Mouse (Mus musculus): ENCODE measurements around the gene Sfxn2. TPM values are rescaled to one million over a fixed set of nuclear protein-coding genes. Genes with fewer than 3 reads are reported as not detected.

The Sfxn2 gene
- polyA plus RNA-seq (2015; fragmentation: Nextera tagmentation; extraction: Ambion mirVana): 10.0 and 11.4 TPM in 2 replicates

GRCm38 (mm10) chr19:46572951-46573937, at the start of gene Sfxn2, which contains the start of gene Arl3:
TSS of gene Sfxn2 (plus strand) at chr19:46573365.
TSS of gene Arl3 (minus strand) at chr19:46573198.
- no peaks in the 10 kb centered on the region for H3K36me3 ChIP-seq (ENCODE audit: control insufficient read depth, insufficient read depth)
- ATAC-seq (replicated peaks; ENCODE audit: extremely low read depth, insufficient read depth, low FRiP score): peak; percentile 97
- H3K27me3 ChIP-seq (ENCODE audit: control insufficient read depth, insufficient read depth, low read length): no peaks in the 10 kb centered on the region
- peaks cover 10% of the 10 kb centered on the region for H3K4me1 ChIP-seq (ENCODE audit: control insufficient read depth, insufficient read depth, low read length)
- peak within 1 kb of the TSS; percentile 91 for H3K4me3 ChIP-seq (ENCODE audit: low read length)
- H3K9ac ChIP-seq (ENCODE audit: low read length): peak within 1 kb of the TSS; percentile 82
- H3K4me2 ChIP-seq (ENCODE audit: low read depth, low read length): peak within 1 kb of the TSS; percentile 83
- H3K9me3 ChIP-seq (replicated peaks; ENCODE audit: control insufficient read depth, low read length): no peaks in the 10 kb centered on the region
- under 1% methylated on average over 65 of the region's 67 CpGs for WGBS
- peak within 1 kb of the TSS; percentile 79 for H3K27ac ChIP-seq (ENCODE audit: low read length)

GRCm38 (mm10) chr19:46523480-46524151, 49.5 kb upstream of the Sfxn2 start:
- Histone ChIP-seq H3K4me1 (ENCODE audit: control insufficient read depth, insufficient read depth, low read length) (peaks cover 67% of the 10 kb centered on the region), H3K27ac (ENCODE audit: low read length) (peak overlapping the region; percentile 79), H3K9me3 (replicated peaks; ENCODE audit: control insufficient read depth, low read length) (no peaks in the 10 kb centered on the region), H3K27me3 (ENCODE audit: control insufficient read depth, insufficient read depth, low read length) (no peaks in the 10 kb centered on the region), H3K4me3 (ENCODE audit: low read length) (peak overlapping the region; percentile 36), H3K4me2 (ENCODE audit: low read depth, low read length) (peak overlapping the region; percentile 61), H3K36me3 (ENCODE audit: control insufficient read depth, insufficient read depth) (no peaks in the 10 kb centered on the region), H3K9ac (ENCODE audit: low read length) (peak overlapping the region; percentile 52)
- WGBS: 5% methylated on average over 20 of the region's 20 CpGs
- peak; percentile 77 for ATAC-seq (replicated peaks; ENCODE audit: extremely low read depth, insufficient read depth, low FRiP score)

- H3K4me1 ChIP-seq (ENCODE audit: control insufficient read depth, insufficient read depth, low read length): peaks cover 67% of the 10 kb centered on the region
- no peak for ATAC-seq (replicated peaks; ENCODE audit: extremely low read depth, insufficient read depth, low FRiP score)
- H3K9ac ChIP-seq (ENCODE audit: low read length): peak overlapping the region; percentile 52
- peak overlapping the region; percentile 79 for H3K27ac ChIP-seq (ENCODE audit: low read length)
- no peaks in the 10 kb centered on the region for H3K27me3 ChIP-seq (ENCODE audit: control insufficient read depth, insufficient read depth, low read length)
- WGBS: 12% methylated on average over 6 of the region's 6 CpGs
- H3K4me2 ChIP-seq (ENCODE audit: low read depth, low read length): peak overlapping the region; percentile 61
- H3K4me3 ChIP-seq (ENCODE audit: low read length): peak overlapping the region; percentile 36
- no peaks in the 10 kb centered on the region for H3K36me3 ChIP-seq (ENCODE audit: control insufficient read depth, insufficient read depth)
- no peaks in the 10 kb centered on the region for H3K9me3 ChIP-seq (replicated peaks; ENCODE audit: control insufficient read depth, low read length)
Measured at GRCm38 (mm10) chr19:46524152-46524544, 49.0 kb upstream of the Sfxn2 start.

- H3K9ac ChIP-seq (ENCODE audit: low read length): peak overlapping the region; percentile 52; the same call in 1 of the 2 replicates
- H3K4me2 ChIP-seq (ENCODE audit: low read depth, low read length): peak overlapping the region; percentile 61
- no peaks in the 10 kb centered on the region for H3K36me3 ChIP-seq (ENCODE audit: control insufficient read depth, insufficient read depth)
- ATAC-seq (replicated peaks; ENCODE audit: extremely low read depth, insufficient read depth, low FRiP score): peak; percentile 19
- H3K4me3 ChIP-seq (ENCODE audit: low read length): no peak overlapping the region
- peak overlapping the region; percentile 79 for H3K27ac ChIP-seq (ENCODE audit: low read length)
- H3K27me3 ChIP-seq (ENCODE audit: control insufficient read depth, insufficient read depth, low read length): no peaks in the 10 kb centered on the region
- H3K4me1 ChIP-seq (ENCODE audit: control insufficient read depth, insufficient read depth, low read length): peaks cover 70% of the 10 kb centered on the region
- no peaks in the 10 kb centered on the region for H3K9me3 ChIP-seq (replicated peaks; ENCODE audit: control insufficient read depth, low read length)
- 32% methylated on average over 14 of the region's 14 CpGs for WGBS
Measured at GRCm38 (mm10) chr19:46524601-46525321, 48.4 kb upstream of the Sfxn2 start.

GRCm38 (mm10) chr19:46525691-46526631, 47.2 kb upstream of the Sfxn2 start:
- H3K9ac ChIP-seq (ENCODE audit: low read length): 0 out of 2 replicates have a peak overlapping the region, but pooled peaks have one; percentile 1
- no peak for ATAC-seq (replicated peaks; ENCODE audit: extremely low read depth, insufficient read depth, low FRiP score)
- no peaks in the 10 kb centered on the region for H3K27me3 ChIP-seq (ENCODE audit: control insufficient read depth, insufficient read depth, low read length)
- WGBS: 59% methylated on average over 10 of the region's 10 CpGs
- H3K4me2 ChIP-seq (ENCODE audit: low read depth, low read length): no peak overlapping the region
- H3K36me3 ChIP-seq (ENCODE audit: control insufficient read depth, insufficient read depth): no peaks in the 10 kb centered on the region
- no peak overlapping the region for H3K4me3 ChIP-seq (ENCODE audit: low read length)
- no peaks in the 10 kb centered on the region for H3K9me3 ChIP-seq (replicated peaks; ENCODE audit: control insufficient read depth, low read length)
- H3K27ac ChIP-seq (ENCODE audit: low read length): peak overlapping the region; percentile 41; the same call in 1 of the 2 replicates
- peaks cover 82% of the 10 kb centered on the region for H3K4me1 ChIP-seq (ENCODE audit: control insufficient read depth, insufficient read depth, low read length)

GRCm38 (mm10) chr19:46527632-46528528, 45.3 kb upstream of the Sfxn2 start:
- Histone ChIP-seq H3K9me3 (replicated peaks; ENCODE audit: control insufficient read depth, low read length) (no peaks in the 10 kb centered on the region), H3K4me3 (ENCODE audit: low read length) (peak overlapping the region; percentile 40), H3K27me3 (ENCODE audit: control insufficient read depth, insufficient read depth, low read length) (no peaks in the 10 kb centered on the region), H3K4me1 (ENCODE audit: control insufficient read depth, insufficient read depth, low read length) (peaks cover 91% of the 10 kb centered on the region), H3K9ac (ENCODE audit: low read length) (peak overlapping the region; percentile 74), H3K4me2 (ENCODE audit: low read depth, low read length) (peak overlapping the region; percentile 73), H3K36me3 (ENCODE audit: control insufficient read depth, insufficient read depth) (no peaks in the 10 kb centered on the region), H3K27ac (ENCODE audit: low read length) (peak overlapping the region; percentile 98)
- no peak for ATAC-seq (replicated peaks; ENCODE audit: extremely low read depth, insufficient read depth, low FRiP score)
- WGBS: 22% methylated on average over 17 of the region's 17 CpGs

- peak overlapping the region; percentile 73 for H3K4me2 ChIP-seq (ENCODE audit: low read depth, low read length)
- H3K36me3 ChIP-seq (ENCODE audit: control insufficient read depth, insufficient read depth): no peaks in the 10 kb centered on the region
- 1% methylated on average over 20 of the region's 20 CpGs for WGBS
- peak overlapping the region; percentile 98 for H3K27ac ChIP-seq (ENCODE audit: low read length)
- peak overlapping the region; percentile 40 for H3K4me3 ChIP-seq (ENCODE audit: low read length)
- H3K27me3 ChIP-seq (ENCODE audit: control insufficient read depth, insufficient read depth, low read length): no peaks in the 10 kb centered on the region
- ATAC-seq (replicated peaks; ENCODE audit: extremely low read depth, insufficient read depth, low FRiP score): peak; percentile 68
- H3K4me1 ChIP-seq (ENCODE audit: control insufficient read depth, insufficient read depth, low read length): peaks cover 87% of the 10 kb centered on the region
- peak overlapping the region; percentile 74 for H3K9ac ChIP-seq (ENCODE audit: low read length)
- no peaks in the 10 kb centered on the region for H3K9me3 ChIP-seq (replicated peaks; ENCODE audit: control insufficient read depth, low read length)
Measured at GRCm38 (mm10) chr19:46528529-46529213, 44.5 kb upstream of the Sfxn2 start.

All from heart, embryonic 16.5 days (tissue).